Mouse (Mus musculus): ENCODE measurements around the gene Mau2.

DNA sequence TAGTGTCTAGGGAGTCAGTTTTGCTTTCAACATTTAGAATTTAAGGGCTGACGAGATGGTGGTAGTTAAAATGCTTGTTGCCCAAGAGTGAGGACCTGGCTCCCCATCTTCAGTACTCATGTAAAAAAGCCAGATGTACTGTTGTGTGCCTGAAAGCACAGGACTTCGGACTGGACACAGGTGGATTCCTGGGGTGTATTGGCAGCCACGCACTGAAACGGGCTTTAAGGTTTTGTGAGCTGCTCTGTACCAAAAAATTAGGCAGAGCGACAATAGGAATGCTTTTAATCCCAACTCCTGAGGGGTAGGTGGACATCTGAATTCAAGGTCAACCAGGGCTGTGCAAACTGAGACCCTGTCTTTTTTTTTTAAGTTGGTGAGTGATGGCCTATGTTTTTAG is 1.5 kb upstream of the Mau2 start:
- TF ChIP-seq EP300 (IDR thresholded peaks at IDR 0.05; ENCODE audit: low read length) (no peak), RAD21 (IDR thresholded peaks at IDR 0.05; ENCODE audit: low read depth, low read length) (no peak), POLR2A (IDR thresholded peaks at IDR 0.05; ENCODE audit: low read depth, low read length) (no peak), CHD2 (IDR thresholded peaks at IDR 0.05; ENCODE audit: low read length) (no peak)

Data from CH12.LX (cell line).